Mouse (Mus musculus): ENCODE results near the gene Ccdc110. TPM values are rescaled to one million over a fixed set of nuclear protein-coding genes. Genes with fewer than 3 reads are reported as not detected.

The Ccdc110 gene
- polyA plus RNA-seq, 1 experiment = not detected

DNA sequence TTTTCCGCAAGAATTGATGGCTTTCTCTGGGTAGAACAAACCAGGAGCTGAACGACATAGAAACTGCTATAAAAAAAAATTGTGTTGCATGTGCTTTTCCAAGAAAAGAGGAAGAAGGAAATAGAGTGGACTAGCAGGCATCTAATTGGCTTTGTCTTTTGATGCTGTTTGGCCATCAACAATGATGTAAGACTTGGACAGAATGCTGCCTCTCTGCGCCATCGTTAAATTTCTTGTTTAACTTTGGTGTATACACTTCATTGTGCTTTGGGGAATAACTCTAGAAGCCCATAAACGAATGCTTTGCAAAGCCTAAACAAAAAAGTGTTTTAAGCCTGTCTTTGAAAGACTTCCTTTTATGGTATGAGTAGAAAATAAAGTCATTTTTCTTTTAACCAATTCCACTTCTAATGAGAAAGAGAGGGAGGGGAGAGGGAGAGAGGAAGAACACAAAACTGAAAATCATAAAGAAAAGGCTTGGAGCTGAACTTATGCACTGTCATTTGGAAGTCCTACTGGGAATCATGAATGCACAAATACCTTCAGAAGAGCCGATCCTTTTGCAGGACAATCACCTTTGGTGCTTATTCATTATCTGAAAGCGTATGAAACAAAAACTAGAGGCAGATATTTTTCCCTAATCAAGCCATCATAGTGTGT lies 28.7 kb upstream of the Ccdc110 start:
- Histone ChIP-seq H3K27ac (ENCODE audit: insufficient read depth, low read length) (no peak overlapping the region), H3K4me3 (replicated peaks; ENCODE audit: insufficient read depth, low read depth, low read length) (no peak overlapping the region), H3K27me3 (ENCODE audit: control insufficient read depth, insufficient read depth, low read length) (no peaks in the 10 kb centered on the region), H3K4me1 (ENCODE audit: control insufficient read depth, insufficient read depth, low read length) (no peaks in the 10 kb centered on the region)
- TF ChIP-seq CTCF (IDR thresholded peaks at IDR 0.05; ENCODE audit: borderline replicate concordance, insufficient read depth, low read depth, low read length) (no peak), POLR2A (IDR thresholded peaks at IDR 0.05; ENCODE audit: borderline replicate concordance, insufficient read depth, low read length) (no peak)
- 90% methylated on average over 7 of the region's 7 CpGs for WGBS
- DNase-seq = no peak

DNA sequence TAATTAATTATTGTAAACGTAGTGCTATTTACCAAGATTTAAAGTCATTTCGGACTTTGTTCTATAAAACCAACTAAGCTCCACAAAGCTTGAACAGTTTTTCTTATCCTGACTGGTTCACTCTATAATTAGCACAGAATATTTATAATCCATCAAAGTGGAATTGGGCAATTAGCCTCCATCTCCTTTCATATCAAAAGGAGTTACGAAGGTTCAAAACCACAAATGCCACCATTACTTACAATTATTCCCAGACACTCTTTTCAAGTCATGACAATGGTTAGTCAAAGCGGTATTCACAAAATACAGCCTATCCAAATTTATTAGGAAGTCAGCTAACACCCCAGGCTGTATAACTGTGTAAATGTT lies 28.2 kb upstream of the Ccdc110 start:
- WGBS = 97% methylated on average over 4 of the region's 4 CpGs
- Histone ChIP-seq H3K27ac (ENCODE audit: insufficient read depth, low read length) (no peak overlapping the region), H3K4me1 (ENCODE audit: control insufficient read depth, insufficient read depth, low read length) (no peaks in the 10 kb centered on the region), H3K4me3 (replicated peaks; ENCODE audit: insufficient read depth, low read depth, low read length) (no peak overlapping the region), H3K27me3 (ENCODE audit: control insufficient read depth, insufficient read depth, low read length) (no peaks in the 10 kb centered on the region)
- TF ChIP-seq POLR2A (IDR thresholded peaks at IDR 0.05; ENCODE audit: borderline replicate concordance, insufficient read depth, low read length) = no peak
- no peak for TF ChIP-seq CTCF (IDR thresholded peaks at IDR 0.05; ENCODE audit: borderline replicate concordance, insufficient read depth, low read depth, low read length)
- no peak for DNase-seq

DNA sequence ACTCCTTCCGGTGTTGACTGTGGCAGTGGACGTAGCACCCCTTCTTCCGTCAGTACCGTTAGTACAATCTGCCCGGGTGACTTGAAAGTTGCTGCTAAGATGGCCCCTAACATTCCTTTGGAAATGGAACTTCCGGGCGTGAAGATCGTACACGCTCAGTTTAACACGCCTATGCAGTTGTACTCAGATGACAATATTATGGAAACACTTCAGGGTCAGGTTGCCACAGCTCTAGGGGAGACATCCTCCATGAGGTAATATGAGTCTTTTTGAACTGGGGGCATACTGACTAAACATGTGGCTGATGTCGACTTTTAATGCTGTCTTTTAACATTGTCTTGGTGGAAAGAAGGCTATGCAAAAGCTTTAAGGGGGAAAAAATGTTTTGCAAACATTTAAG lies 20.7 kb upstream of the Ccdc110 start:
- no peak overlapping the region for H3K27ac ChIP-seq (ENCODE audit: insufficient read depth, low read length)
- DNase-seq = no peak

DNA sequence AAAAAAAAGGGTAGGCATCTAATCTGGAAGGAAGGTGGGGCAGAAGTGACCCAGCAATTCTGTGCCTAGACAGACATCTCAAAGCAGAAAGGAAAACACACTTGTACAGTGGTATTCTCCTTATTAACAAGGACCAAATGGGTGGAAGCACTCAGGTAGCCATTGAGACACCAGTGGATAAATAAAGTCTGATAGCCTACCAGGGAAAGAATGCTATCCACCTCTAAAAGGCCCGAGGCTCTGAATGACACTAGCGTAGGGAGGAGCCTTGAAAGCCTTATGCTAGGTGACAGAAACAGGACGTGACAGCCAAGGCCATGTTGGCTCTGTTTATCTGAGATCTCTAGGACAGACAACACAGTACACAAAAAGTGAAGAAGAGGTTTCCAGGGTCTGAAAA lies 17.9 kb upstream of the Ccdc110 start:
- 84% methylated on average over 3 of the region's 3 CpGs for WGBS

More for the DNA sequence above, 20.7 kb upstream of the Ccdc110 start:
- 91% methylated on average over 11 of the region's 11 CpGs for WGBS
- no peak for TF ChIP-seq POLR2A (IDR thresholded peaks at IDR 0.05; ENCODE audit: borderline replicate concordance, insufficient read depth, low read length)
- no peak for TF ChIP-seq CTCF (IDR thresholded peaks at IDR 0.05; ENCODE audit: borderline replicate concordance, insufficient read depth, low read depth, low read length)
- no peaks in the 10 kb centered on the region for H3K4me1 ChIP-seq (ENCODE audit: control insufficient read depth, insufficient read depth, low read length)
- no peak overlapping the region for H3K4me3 ChIP-seq (replicated peaks; ENCODE audit: insufficient read depth, low read depth, low read length)
- no peaks in the 10 kb centered on the region for H3K27me3 ChIP-seq (ENCODE audit: control insufficient read depth, insufficient read depth, low read length)

DNA sequence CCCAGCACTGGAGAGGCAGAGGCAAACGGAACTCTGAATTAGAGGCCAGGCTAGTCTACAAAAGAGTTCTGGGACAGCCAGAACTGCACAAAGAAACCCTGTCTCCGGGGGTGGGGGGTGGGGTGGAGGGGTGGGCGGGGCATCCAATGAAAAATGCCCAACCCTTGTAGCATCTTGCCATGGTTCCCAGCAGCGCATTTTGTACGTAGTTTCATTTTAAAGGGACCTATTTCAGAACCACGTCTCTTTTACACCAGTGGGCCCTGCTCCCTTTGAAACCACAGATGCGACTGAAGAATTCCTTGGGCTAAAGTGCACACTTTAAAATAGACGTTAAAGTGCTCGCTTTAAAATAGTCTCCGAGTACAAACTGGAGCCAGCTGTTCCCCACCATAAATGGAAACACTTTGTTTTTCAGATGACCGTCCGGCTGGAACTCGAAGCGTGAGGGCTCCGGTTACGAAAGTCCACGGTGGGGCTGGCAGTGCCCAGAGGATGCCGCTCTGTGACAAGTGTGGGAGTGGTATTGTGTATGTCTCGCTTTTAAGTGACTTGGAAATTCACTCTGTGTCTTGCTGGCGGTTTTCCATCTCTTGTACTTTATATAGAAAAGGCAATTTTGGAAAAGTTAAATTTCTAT lies 17.3 kb upstream of the Ccdc110 start:
- no peak for DNase-seq
- no peak for TF ChIP-seq POLR2A (IDR thresholded peaks at IDR 0.05; ENCODE audit: borderline replicate concordance, insufficient read depth, low read length)
- no peak for TF ChIP-seq CTCF (IDR thresholded peaks at IDR 0.05; ENCODE audit: borderline replicate concordance, insufficient read depth, low read depth, low read length)
- H3K4me1 ChIP-seq (ENCODE audit: control insufficient read depth, insufficient read depth, low read length) = no peaks in the 10 kb centered on the region
- no peak overlapping the region for H3K27ac ChIP-seq (ENCODE audit: insufficient read depth, low read length)
- WGBS = 67% methylated on average over 20 of the region's 20 CpGs
- H3K27me3 ChIP-seq (ENCODE audit: control insufficient read depth, insufficient read depth, low read length) = no peaks in the 10 kb centered on the region
- no peak overlapping the region for H3K4me3 ChIP-seq (replicated peaks; ENCODE audit: insufficient read depth, low read depth, low read length)

More for the DNA sequence above, 17.9 kb upstream of the Ccdc110 start:
- Histone ChIP-seq H3K27ac (ENCODE audit: insufficient read depth, low read length) (no peak overlapping the region), H3K27me3 (ENCODE audit: control insufficient read depth, insufficient read depth, low read length) (no peaks in the 10 kb centered on the region), H3K4me3 (replicated peaks; ENCODE audit: insufficient read depth, low read depth, low read length) (no peak overlapping the region), H3K4me1 (ENCODE audit: control insufficient read depth, insufficient read depth, low read length) (no peaks in the 10 kb centered on the region)
- no peak for DNase-seq
- TF ChIP-seq POLR2A (IDR thresholded peaks at IDR 0.05; ENCODE audit: borderline replicate concordance, insufficient read depth, low read length) (no peak), CTCF (IDR thresholded peaks at IDR 0.05; ENCODE audit: borderline replicate concordance, insufficient read depth, low read depth, low read length) (no peak)

DNA sequence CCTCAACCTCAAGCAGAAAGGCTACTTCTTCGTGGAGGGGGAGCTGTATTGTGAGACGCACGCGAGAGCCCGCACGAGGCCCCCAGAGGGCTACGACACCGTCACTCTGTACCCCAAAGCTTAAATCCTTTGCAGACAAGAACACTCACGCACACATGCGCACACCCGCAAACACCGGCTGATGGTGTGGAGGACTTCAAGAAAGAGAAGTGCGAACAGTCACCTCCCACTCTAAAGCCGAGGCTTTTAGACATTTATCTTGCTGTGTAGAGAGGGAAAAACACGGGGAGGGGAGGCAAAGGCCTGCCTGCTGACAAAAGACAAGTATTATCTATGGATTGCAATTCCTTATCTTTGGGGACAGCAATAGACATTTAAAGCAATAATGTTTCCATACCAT lies 15.5 kb upstream of the Ccdc110 start:
- H3K4me1 ChIP-seq (ENCODE audit: control insufficient read depth, insufficient read depth, low read length) = no peaks in the 10 kb centered on the region
- H3K4me3 ChIP-seq (replicated peaks; ENCODE audit: insufficient read depth, low read depth, low read length) = no peak overlapping the region
- no peak for DNase-seq
- WGBS = 86% methylated on average over 15 of the region's 15 CpGs
- no peak overlapping the region for H3K27ac ChIP-seq (ENCODE audit: insufficient read depth, low read length)
- H3K27me3 ChIP-seq (ENCODE audit: control insufficient read depth, insufficient read depth, low read length) = no peaks in the 10 kb centered on the region
- TF ChIP-seq CTCF (IDR thresholded peaks at IDR 0.05; ENCODE audit: borderline replicate concordance, insufficient read depth, low read depth, low read length) = no peak
- no peak for TF ChIP-seq POLR2A (IDR thresholded peaks at IDR 0.05; ENCODE audit: borderline replicate concordance, insufficient read depth, low read length)

DNA sequence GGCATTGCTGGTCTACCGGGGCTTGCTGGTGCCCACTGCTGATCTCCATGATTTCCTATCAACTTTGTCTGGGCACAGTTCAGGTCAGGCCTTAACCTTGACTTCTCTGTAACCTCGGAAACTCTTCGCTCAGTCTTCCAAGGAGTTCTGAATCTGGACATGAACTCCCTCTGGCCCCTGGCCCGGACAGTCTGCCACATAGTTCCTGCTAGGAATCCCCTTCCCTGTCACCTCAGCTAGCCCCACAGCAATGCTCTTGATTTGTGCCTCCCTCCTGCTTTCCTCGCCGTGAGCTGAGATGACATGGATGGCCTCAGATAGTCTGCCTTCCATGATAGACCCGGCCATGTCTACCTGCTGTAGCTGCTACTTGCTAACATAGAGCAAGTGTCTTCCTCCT lies 14.0 kb upstream of the Ccdc110 start:
- TF ChIP-seq CTCF (IDR thresholded peaks at IDR 0.05; ENCODE audit: borderline replicate concordance, insufficient read depth, low read depth, low read length) = no peak
- no peak for TF ChIP-seq POLR2A (IDR thresholded peaks at IDR 0.05; ENCODE audit: borderline replicate concordance, insufficient read depth, low read length)
- Histone ChIP-seq H3K27me3 (ENCODE audit: control insufficient read depth, insufficient read depth, low read length) (no peaks in the 10 kb centered on the region), H3K27ac (ENCODE audit: insufficient read depth, low read length) (no peak overlapping the region), H3K4me3 (replicated peaks; ENCODE audit: insufficient read depth, low read depth, low read length) (no peak overlapping the region), H3K4me1 (ENCODE audit: control insufficient read depth, insufficient read depth, low read length) (no peaks in the 10 kb centered on the region)
- DNase-seq = no peak
- 89% methylated on average over 7 of the region's 7 CpGs for WGBS

DNA sequence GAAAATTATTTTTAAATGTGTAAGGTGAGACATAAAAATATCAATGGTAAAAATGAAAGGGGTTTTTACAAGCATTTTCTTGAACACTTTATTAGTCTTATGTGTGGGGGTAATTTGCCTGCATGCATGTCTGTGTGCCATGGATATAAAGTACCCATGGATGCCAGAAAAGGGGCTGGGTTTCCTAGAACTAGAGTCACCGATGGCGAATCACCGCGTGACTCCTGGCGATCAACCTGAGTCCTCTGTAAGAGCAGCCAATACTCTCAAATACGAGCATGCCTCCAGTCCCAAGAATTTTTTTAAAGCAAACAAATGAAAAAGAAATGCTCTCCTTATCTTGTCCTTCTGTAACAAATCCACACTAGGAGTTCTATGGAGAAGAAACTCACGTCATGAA lies 12.3 kb upstream of the Ccdc110 start:
- H3K4me3 ChIP-seq (replicated peaks; ENCODE audit: insufficient read depth, low read depth, low read length) = no peak overlapping the region
- no peak for TF ChIP-seq CTCF (IDR thresholded peaks at IDR 0.05; ENCODE audit: borderline replicate concordance, insufficient read depth, low read depth, low read length)
- no peak for TF ChIP-seq POLR2A (IDR thresholded peaks at IDR 0.05; ENCODE audit: borderline replicate concordance, insufficient read depth, low read length)
- DNase-seq = no peak
- no peaks in the 10 kb centered on the region for H3K4me1 ChIP-seq (ENCODE audit: control insufficient read depth, insufficient read depth, low read length)
- WGBS = 89% methylated on average over 7 of the region's 7 CpGs
- no peaks in the 10 kb centered on the region for H3K27me3 ChIP-seq (ENCODE audit: control insufficient read depth, insufficient read depth, low read length)
- no peak overlapping the region for H3K27ac ChIP-seq (ENCODE audit: insufficient read depth, low read length)
